Mouse (Mus musculus) frontal cortex, postnatal 14 days (tissue): ENCODE measurements at regions not wholly inside any gene's neighbourhood (a gene's known extent, or its start where the extent isn't known, plus 50 kb on each side); places are given as distances from the start of the nearest gene placed in this dataset.

Experiments
- DNase-seq, 2 experiments: peaks; one replicate each; pipeline ENCODE4 v3.0.0; 2022; ENCODE audit warnings: low spot score in 2 of 2

DNA sequence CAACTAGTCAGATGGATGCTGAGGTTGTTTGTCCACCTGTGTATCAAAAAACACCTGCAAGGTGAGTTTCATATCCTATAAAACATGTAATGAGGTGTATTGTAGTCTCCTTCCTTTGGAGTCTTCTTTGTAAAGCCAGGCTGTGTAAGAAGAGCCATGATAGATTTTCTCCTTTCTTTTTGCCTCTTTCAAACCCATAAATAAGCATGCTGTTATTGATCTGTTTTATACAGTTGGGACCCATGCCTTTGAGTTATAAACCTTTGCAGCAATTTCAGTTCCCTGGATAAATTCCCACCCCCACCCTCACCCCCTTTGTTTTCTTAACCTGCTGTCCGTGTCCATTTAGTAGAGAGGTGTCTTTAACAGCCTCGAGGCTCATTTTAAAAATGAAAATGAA is 131.0 kb upstream of the Rgs17 start:
- no peak for DNase-seq

- no peak for DNase-seq
Measured at GRCm38 (mm10) chr10:6043358-6043757, 121.2 kb upstream of the Rgs17 start.

DNA sequence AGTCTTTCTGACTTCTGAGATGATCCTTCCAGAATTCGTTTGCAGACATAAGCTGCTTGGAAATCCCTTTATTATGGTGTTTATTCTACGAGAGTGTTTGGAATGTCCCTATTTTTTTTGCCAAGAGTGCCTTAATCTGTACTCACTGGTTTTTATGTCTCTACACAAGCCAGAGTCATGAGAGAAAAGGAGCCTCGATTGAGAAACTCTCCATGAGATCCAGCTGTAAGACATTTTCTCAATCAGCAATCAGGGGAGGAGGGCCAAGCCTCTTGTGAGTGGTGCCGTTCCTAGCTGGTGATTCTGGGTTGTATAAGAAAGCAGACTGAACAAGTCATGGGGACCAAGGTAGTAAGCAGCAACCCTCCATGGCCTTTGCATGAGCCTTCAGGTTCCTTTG is 117.6 kb upstream of the Rgs17 start:
- DNase-seq, result no peak

DNA sequence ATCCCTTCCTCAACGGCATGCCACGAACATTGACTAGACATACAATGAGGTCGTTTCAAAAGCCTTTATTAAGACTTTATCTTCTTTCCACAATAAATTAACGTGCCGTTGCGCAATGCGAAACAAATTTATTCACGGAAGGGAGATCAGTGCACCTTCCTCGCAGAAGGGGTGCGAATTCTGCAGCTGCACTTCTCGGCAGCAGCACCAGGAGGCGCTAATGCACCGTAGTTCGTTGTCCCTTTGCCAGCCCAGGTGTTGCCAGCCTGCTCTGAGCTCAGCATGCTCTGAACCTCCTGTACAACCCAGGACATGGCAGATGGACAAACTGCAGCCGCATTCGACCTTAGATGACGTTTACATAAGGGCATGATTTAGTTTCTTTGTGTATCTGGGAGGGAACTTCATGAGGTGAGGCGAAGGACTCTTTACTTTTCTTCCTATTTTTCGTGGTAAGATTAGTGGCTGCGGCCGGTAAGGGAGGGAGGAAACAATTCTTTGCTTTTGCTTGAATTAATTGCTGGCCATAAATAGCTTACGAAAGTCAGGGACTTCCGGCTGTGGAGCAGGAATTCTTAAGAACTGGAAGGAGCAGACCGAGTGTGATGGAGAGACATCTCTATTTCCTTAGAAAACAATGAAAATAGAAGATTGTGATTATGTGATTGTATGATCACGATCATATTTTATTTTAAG is 113.7 kb upstream of the Rgs17 start:
- peak; percentile 58 to 79 for DNase-seq

GRCm38 (mm10) chr10:6032469-6032868 is 110.3 kb upstream of the Rgs17 start:
- no peak for DNase-seq

GRCm38 (mm10) chr10:6027551-6027950 is 105.4 kb upstream of the Rgs17 start:
- DNase-seq, result no peak

- no peak for DNase-seq
Measured at GRCm38 (mm10) chr10:6026317-6026716, 104.1 kb upstream of the Rgs17 start.

- DNase-seq, result no peak
Measured at GRCm38 (mm10) chr10:6022609-6023283, 100.5 kb upstream of the Rgs17 start.

DNA sequence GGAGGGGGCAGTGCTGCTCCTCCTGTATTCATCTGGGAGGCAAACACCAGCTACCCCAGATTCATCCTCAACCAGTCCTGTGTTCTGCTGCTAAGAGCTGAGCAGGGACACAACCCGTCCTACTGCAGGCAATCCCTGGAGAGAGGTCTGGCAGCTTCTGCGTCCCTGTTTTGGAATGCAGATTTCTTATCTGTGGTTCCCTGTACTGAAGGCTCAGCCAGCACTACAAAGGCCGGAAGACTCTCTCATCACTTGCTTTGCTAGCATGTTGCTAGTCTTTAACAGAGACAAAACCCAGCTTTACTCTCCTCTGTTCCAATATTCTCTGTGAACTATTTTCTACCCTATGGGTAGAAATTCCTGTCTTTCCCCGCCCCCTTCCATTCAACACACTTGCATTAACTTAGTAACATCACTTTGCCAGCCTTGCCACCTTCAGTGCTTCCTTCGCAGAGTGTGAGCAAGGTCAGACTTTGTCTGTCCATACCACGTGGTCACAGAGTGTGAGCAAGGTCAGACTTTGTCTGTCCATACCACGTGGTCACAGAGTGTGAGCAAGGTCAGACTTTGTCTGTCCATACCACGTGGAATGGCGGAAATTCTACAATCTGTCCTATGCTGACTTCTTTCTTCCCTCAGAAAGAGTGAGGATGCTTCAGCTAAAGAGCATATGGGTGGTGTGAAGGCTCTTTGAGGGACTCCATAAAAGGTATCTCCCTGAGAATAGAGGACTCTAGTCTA is 98.9 kb upstream of the Rgs17 start:
- no peak for DNase-seq

- no peak for DNase-seq
Measured at GRCm38 (mm10) chr10:6013743-6014142, 91.5 kb upstream of the Rgs17 start.

GRCm38 (mm10) chr10:6011541-6011940 is 89.3 kb upstream of the Rgs17 start:
- no peak for DNase-seq

- DNase-seq, result no peak
Measured at GRCm38 (mm10) chr10:6011029-6011428, 88.8 kb upstream of the Rgs17 start.

DNA sequence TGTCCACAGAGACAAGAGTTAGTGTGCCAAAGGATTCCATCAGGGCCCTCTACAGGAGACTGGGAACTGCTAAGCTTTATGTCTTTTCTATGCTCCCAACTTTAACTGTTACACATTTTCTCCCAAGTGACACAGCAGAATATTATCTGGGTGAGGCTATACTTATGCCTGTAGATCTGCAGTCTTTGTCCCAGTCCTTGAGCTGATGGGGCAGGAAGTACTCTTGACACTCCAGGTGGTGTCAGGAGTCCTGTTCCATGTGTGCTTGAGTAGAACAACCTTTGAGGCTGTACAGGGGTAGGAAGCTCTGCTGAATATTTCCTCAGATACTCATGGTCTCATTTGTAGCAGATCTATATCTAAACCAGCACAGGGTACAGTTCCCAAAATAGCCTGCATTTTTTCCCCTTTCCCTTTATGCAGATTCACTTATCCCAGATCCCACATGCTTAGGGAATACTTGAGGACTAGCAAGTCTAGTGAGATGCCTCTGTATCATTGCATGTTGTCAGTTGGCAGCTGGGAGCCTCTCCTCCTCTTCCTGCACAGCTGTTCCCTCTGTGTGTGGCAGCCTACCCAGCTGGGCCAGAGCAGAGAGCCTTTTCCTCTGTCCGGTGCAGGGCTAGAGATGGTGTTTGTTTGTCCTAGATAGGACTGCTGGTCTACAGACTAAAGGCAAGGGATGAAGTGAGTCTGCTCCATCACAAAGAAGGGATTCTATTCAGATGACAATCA is 85.2 kb upstream of the Rgs17 start:
- no peak for DNase-seq

GRCm38 (mm10) chr10:5981433-5981832 is 59.2 kb upstream of the Rgs17 start:
- no peak for DNase-seq

DNA sequence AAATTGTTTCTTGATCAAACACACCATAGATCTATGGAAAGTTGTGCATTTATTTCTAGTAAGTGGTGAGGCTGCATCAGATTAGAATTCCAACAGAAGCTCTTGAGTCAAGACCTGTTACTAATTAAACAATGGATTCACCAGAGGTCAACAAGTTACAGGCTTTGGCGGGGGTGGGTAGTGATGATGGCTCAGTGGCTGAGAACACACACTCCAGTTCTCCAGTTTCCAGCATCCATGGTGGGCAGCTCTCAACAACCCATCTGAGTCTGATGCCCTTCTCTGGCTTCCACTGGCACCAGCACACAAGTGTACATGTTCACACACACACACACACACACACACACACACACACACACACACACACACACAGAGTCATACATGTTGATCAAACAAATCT is 56.3 kb upstream of the Rgs17 start:
- DNase-seq, result no peak
